Mouse (Mus musculus): ENCODE results near the gene Igf2r.

Gene Igf2r

DNA sequence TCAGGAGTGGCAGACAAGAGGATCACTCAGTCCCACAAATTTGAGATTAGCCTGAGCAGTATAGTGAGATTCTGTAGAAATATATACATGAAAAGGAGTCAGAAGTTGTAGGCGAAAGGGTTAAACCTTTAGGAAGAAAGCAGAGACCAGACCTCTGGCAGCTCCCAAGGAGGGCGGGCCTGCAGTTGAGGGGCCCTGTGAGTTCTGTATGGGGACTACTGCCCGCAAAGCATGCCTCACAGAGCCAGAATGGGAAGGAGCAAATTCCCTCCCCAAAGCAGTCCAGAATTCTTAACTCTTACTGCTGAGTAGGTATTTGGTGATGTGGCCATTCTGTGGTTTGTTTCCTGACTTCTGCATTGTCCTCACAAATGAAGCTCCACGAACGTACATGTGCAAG lies 11.6 kb upstream of the Igf2r start:
- no peak for DNase-seq

GRCm38 (mm10) chr17:12780125-12780524 lies 10.7 kb upstream of the Igf2r start:
- DNase-seq, result no peak

GRCm38 (mm10) chr17:12779442-12779841 lies 10.0 kb upstream of the Igf2r start:
- no peak for DNase-seq

- DNase-seq, result no peak
Observed at GRCm38 (mm10) chr17:12773956-12774355, 4.5 kb upstream of the Igf2r start.

DNA sequence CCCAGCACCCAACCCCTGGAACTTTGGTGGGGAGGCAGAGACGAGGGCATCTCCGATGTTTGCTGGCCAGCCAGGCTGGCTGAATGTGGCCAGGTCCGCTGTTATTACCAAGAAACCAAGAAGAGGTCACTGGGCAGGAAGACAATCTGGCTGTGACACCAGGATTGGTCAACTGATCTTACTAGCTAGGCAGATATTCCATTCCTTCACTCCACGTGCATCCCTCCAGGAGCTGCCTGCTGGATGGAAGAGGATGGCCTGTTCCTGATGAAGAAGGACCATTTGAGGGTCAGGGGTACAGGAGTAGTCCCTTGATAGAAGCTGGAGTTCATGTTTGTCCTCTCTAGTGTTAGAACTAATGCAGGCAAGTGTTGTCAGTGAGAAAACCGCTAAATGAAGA lies 1.0 kb upstream of the Igf2r start:
- DNase-seq, result no peak

DNA sequence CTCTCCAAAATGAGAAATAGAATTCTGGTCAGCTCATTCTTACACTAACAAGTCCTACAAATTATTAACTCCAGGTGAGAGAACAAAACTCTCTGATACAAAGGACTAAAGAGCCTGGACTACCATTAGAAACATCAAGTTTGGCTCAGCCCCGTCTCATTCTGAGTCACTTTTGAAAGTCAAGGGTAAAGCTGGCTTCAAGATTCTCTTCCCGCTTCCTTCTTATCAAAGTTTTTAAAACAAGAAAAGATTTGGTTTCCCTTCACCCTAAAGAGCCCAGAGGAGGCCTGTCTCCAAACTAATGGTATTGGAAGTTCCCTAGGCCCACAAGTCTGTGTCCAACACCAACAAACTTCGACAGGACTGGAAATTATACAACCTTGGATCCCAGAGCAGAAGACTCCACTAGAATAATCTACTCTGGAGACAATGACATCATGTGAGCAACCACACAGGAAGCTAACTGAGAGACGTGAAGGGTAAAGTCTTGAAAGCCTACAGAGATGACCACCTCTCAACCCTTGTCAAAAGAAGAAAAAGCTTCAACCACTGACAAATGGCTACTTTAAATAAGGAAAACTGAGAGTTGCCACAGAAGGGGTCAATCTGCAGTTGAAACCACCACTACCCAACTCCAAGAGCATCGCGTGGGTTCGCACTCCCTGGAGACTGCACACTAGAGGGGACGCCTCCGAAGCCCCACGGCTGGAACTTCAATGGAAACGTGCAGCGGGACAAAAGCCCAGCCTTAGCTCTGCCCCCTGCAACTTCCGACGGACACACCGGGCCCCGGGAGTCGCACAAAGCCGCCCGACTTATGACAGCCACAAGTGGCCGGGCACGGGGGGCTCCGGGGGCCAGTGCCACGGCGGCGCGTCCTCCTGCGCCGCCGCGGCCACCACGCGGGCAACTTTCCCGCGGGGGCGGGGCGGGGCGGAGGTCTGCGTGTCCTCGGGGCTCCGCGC lies 767 bp downstream of the Igf2r start:
- no peak for DNase-seq

DNA sequence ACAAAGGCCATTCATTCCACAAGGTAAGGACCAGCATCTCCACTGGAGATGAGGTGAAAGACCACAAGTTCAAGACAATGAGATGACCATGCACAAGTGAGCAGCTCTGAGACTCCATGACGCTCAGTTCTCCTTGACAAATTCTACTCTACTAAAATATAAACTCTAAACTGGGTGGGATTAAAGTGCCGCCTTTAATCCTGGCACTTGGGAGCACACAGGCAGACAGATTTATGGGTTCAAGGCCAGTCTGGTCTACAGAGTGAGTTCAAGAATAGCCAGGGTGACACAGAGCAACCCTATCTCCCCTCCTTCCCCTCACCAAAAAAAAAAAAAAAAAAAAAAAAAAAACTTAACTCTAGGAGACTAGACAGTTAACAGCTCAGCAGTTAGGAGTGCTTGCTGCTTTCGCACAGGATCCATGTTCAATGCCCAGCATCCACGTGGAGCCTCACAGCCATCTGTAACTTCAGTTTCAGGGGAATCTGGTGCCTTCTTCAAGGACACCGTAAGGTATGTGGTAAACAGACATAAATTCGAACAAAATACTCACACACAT lies 2.1 kb downstream of the Igf2r start:
- no peak for DNase-seq

DNA sequence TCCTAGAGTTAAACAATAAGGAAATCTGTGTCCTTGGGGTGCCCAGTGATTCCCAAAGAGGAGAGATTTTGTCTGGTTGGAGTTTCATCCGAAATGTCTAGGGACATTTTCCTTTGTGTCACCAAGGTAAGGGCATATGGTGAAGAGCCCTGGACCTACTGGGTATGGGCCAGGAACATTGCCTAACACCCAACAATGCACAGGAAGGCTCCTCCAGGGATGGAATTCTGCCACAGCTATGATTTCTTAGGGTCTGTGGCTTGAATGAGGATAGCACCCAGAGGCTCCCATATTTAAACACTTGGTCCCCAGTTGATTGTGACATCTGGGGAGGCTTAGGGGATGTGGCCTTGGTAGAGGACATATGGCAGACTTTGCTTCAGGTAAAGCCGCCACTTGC lies 6.1 kb downstream of the Igf2r start:
- DNase-seq, result no peak

GRCm38 (mm10) chr17:12760355-12761146 lies 8.9 kb downstream of the Igf2r start:
- DNase-seq, result no peak

- no peak for DNase-seq
Observed at GRCm38 (mm10) chr17:12759646-12760074, 9.8 kb downstream of the Igf2r start.

DNA sequence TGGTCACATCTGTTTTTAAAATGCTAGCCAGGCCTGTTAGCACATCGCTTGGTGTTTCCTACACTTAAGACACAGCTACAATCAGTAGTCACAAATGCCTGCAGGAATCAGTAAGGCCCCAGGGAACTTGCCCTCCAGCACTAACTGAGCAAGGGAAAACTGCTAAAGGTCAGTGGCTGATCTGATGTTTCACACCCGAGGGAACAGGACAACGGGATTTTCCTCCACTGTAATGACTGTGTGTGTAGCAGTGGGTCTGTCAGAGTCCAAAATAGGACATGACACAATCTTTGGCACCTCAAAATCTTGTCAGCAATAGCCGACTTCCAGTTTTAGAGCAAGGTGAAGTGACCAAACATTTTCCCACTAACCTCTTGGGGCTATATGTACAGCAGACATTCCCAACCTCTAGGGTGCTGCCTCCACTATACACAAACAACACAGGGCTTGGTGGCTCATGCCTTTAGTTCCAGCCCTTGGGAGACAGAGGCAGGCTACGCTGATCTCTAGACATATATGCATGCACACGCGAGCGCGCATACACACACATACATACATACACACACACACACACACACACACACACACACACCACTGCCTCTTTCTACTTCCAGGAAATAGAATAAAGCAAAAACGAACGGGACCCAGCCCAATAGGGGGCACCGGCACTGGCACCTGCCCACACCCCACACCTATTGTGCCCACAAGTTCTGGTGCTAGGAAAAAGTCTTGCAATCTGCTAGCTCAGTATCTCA lies 10.6 kb downstream of the Igf2r start:
- no peak for DNase-seq

- DNase-seq, result peak; percentile 38
Observed at GRCm38 (mm10) chr17:12757990-12758389, 11.5 kb downstream of the Igf2r start.

GRCm38 (mm10) chr17:12757161-12757560 lies 12.3 kb downstream of the Igf2r start:
- no peak for DNase-seq

- DNase-seq, result no peak
Observed at GRCm38 (mm10) chr17:12755951-12756350, 13.5 kb downstream of the Igf2r start.

DNA sequence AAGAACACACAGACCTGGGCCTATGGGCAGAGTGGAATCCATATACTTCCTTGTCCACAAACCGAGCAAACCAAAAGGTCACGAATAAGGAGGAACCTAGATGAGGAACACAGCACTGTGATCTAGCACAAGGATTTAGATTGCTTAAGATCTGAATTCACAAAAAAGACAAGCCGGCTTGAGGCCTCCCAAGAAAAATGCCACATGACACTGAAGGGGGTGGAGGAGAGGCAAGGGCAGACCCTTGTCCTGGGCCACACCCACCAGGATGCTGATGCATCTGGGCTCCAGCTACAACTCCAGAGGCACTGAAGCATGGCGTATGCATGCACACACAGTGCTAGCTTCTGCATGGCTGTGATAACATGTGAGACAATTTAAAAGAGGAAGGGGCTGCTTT lies 14.3 kb downstream of the Igf2r start:
- DNase-seq, result no peak

DNA sequence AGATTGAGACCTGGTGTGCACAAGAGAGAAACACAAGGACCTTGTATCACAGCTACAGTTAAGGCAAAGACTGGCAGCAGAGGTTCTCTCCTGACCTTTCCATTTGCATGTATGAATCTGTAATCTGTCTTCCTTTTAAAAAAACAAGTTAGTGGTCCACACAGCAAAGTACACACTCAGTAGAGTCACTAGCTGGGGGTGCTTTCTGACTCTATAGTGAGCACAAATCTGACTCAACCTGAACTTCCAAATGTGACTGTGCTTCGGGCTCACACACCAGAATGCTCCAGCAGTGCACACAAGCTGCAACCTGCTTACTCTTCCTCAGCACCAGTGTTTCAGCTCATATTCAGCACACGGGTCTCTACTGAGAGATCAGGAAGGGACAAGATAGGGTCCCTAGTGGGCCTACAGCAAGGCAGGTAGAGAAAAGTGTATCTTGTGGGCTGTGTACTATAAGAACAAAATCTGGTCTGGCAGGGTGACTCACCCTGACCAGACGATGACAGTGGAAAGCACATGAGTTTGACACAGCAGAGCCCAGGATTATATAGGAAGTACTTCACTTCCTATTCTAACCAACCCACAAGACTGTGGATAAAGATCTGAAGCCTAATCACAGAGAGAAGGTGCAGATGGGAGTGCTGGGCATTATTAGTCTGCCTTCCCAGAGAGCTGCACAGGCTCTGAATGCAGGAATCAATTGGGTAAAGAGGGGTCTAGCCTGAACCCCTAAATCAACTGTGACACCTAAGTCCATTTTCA lies 15.0 kb downstream of the Igf2r start:
- no peak for DNase-seq

DNA sequence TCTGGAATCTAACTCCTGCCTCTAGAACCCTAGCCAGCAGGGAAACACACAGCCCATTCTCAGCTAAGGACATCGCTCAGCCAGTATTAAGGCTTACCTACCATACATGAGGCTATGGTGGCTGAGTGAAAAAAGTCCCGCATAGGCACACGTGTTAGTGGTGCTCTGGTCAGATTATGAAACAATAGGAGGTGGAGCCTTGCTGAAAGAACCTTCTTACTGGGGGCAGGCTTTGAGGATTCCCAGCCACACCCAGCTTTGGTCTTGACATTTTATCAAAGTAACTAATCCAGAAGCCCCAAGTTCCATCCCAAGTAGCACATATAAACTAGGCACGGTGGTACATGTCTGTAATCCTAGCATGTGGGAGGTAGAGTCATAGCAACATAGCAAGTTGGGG lies 16.4 kb downstream of the Igf2r start:
- DNase-seq, result no peak

DNA sequence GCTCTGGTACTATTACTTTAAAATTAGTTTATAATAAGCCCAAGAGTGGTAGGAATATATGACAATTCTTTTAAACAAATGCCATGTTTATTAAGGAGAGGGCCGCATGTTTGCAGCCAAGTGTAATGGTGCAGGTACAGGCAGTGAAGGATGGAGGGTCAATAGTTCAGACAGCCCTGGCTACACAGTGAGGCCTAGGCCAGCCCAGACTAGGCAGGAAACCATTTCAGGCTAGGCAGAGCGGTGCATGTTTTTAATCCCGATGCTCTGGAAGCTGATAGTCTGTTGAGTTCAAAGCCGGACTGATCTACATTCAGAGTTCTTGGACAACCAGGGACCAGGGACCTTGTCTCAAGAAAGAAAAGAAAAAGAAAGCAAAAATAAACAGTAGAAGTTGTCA lies 17.8 kb downstream of the Igf2r start:
- DNase-seq, result no peak

GRCm38 (mm10) chr17:12751218-12751617 lies 18.2 kb downstream of the Igf2r start:
- no peak for DNase-seq

- DNase-seq, result no peak
Observed at GRCm38 (mm10) chr17:12750591-12751170, 18.8 kb downstream of the Igf2r start.

Data from right cerebral cortex, postnatal 14 days (tissue).